Mouse (Mus musculus) E14TG2a.4 (cell line): ENCODE measurements around the gene E2f7.
A peak's percentile ranks its signal among the peaks of the same experiment; 100 is the strongest.

Experiments
- H3K27me3 ChIP-seq: 2 replicates; pipeline ENCODE4 v1.6.1; 2014; ENCODE audit warnings: low read length, control low read depth; ENCODE audit not compliant: insufficient read depth
- H3K36me3 ChIP-seq: 2 replicates; pipeline ENCODE4 v1.6.1; 2014; ENCODE audit warnings: low read length, control low read depth; ENCODE audit not compliant: insufficient read depth
- H3K4me1 ChIP-seq: replicated peaks from 2 replicates; pipeline ENCODE4 v1.6.1; 2014; ENCODE audit warnings: low read depth, low read length, control low read depth
- H3K4me3 ChIP-seq: replicated peaks from 2 replicates; pipeline ENCODE4 v1.5.1; 2014; ENCODE audit warnings: mild to moderate bottlenecking, low read length
- H3K9me3 ChIP-seq: 2 replicates; pipeline ENCODE4 v1.6.1; 2014; ENCODE audit warnings: low read length, control low read depth
- CTCF ChIP-seq: conservative IDR thresholded peaks from 2 replicates; pipeline ENCODE4 v1.5.1; 2014; ENCODE audit warnings: low read length
- NANOG ChIP-seq: IDR thresholded peaks from 2 replicates; pipeline ENCODE4 v1.6.1; 2014; ENCODE audit warnings: borderline replicate concordance, low read length, mixed read lengths
- POU5F1 ChIP-seq: IDR thresholded peaks from 2 replicates; pipeline ENCODE4 v1.6.1; 2014; ENCODE audit warnings: low read length, borderline replicate concordance

Gene E2f7

GRCm38 (mm10) chr10:110789683-110790082, 44.4 kb downstream of the E2f7 start:
- Histone ChIP-seq H3K4me3 (no peak overlapping the region), H3K27me3 (no peaks in the 10 kb centered on the region), H3K4me1 (peaks cover 32% of the 10 kb centered on the region), H3K36me3 (peaks cover 30% of the 10 kb centered on the region), H3K9me3 (no peaks in the 10 kb centered on the region)
- TF ChIP-seq POU5F1 = no peak
- no peak for TF ChIP-seq NANOG
- TF ChIP-seq CTCF = no peak

- H3K36me3 ChIP-seq = no peaks in the 10 kb centered on the region
- no peak for TF ChIP-seq CTCF
- TF ChIP-seq POU5F1 = no peak
- TF ChIP-seq NANOG = no peak
- peaks cover 33% of the 10 kb centered on the region for H3K4me1 ChIP-seq
- H3K4me3 ChIP-seq = no peak overlapping the region
- H3K9me3 ChIP-seq = peaks cover 9% of the 10 kb centered on the region; the same call in 1 of the 2 replicates
- no peaks in the 10 kb centered on the region for H3K27me3 ChIP-seq
These were observed 48.0 kb downstream of the E2f7 start for GRCm38 (mm10) chr10:110793150-110793787.

- Histone ChIP-seq H3K4me3 (no peak overlapping the region), H3K36me3 (no peaks in the 10 kb centered on the region), H3K4me1 (peaks cover 30% of the 10 kb centered on the region), H3K27me3 (no peaks in the 10 kb centered on the region), H3K9me3 (peaks cover 20% of the 10 kb centered on the region)
- TF ChIP-seq CTCF (peak; percentile 85), NANOG (no peak)
These were observed 49.4 kb downstream of the E2f7 start for GRCm38 (mm10) chr10:110794564-110795205.

GRCm38 (mm10) chr10:110795206-110795796, 50.1 kb downstream of the E2f7 start:
- Histone ChIP-seq H3K9me3 (peaks cover 24% of the 10 kb centered on the region), H3K27me3 (no peaks in the 10 kb centered on the region), H3K36me3 (no peaks in the 10 kb centered on the region), H3K4me1 (peaks cover 34% of the 10 kb centered on the region), H3K4me3 (0 out of 2 replicates have a peak overlapping the region, but pooled peaks have one; percentile 10)
- no peak for TF ChIP-seq NANOG
- TF ChIP-seq CTCF = no peak
- no peak for TF ChIP-seq POU5F1

GRCm38 (mm10) chr10:110801296-110801695, 56.1 kb downstream of the E2f7 start:
- no peaks in the 10 kb centered on the region for H3K27me3 ChIP-seq
- peaks cover 16% of the 10 kb centered on the region for H3K4me1 ChIP-seq
- H3K4me3 ChIP-seq = no peak overlapping the region
- H3K9me3 ChIP-seq = peaks cover 24% of the 10 kb centered on the region
- TF ChIP-seq CTCF (no peak), NANOG (no peak), POU5F1 (no peak)
- no peaks in the 10 kb centered on the region for H3K36me3 ChIP-seq

GRCm38 (mm10) chr10:110804279-110805024, 59.2 kb downstream of the E2f7 start:
- H3K36me3 ChIP-seq = no peaks in the 10 kb centered on the region
- H3K4me1 ChIP-seq = 0 out of 2 replicates have a peak, but pooled peaks cover 12% of the 10 kb centered on the region
- H3K4me3 ChIP-seq = no peak overlapping the region
- H3K27me3 ChIP-seq = no peaks in the 10 kb centered on the region
- H3K9me3 ChIP-seq = peaks cover 5% of the 10 kb centered on the region; the same call in 1 of the 2 replicates
- TF ChIP-seq POU5F1 (no peak), CTCF (no peak), NANOG (no peak)

- no peaks in the 10 kb centered on the region for H3K27me3 ChIP-seq
- H3K36me3 ChIP-seq = no peaks in the 10 kb centered on the region
- TF ChIP-seq CTCF = no peak
- no peak for TF ChIP-seq NANOG
- TF ChIP-seq POU5F1 = no peak
- peaks cover 14% of the 10 kb centered on the region for H3K4me1 ChIP-seq
- no peaks in the 10 kb centered on the region for H3K9me3 ChIP-seq
- no peak overlapping the region for H3K4me3 ChIP-seq
These were observed 59.9 kb downstream of the E2f7 start for GRCm38 (mm10) chr10:110805025-110805740.

- H3K27me3 ChIP-seq = no peaks in the 10 kb centered on the region
- TF ChIP-seq NANOG = no peak
- no peak for TF ChIP-seq POU5F1
- TF ChIP-seq CTCF = no peak
- H3K4me1 ChIP-seq = peaks cover 7% of the 10 kb centered on the region
- no peaks in the 10 kb centered on the region for H3K9me3 ChIP-seq
- no peak overlapping the region for H3K4me3 ChIP-seq
- H3K36me3 ChIP-seq = no peaks in the 10 kb centered on the region
These were observed 61.2 kb downstream of the E2f7 start for GRCm38 (mm10) chr10:110806471-110806870.
